Mouse (Mus musculus): ENCODE measurements at regions not wholly inside any gene's neighbourhood (a gene's known extent, or its start where the extent isn't known, plus 50 kb on each side); places are given as distances from the start of the nearest gene placed in this dataset.

- H3K4me3 ChIP-seq (replicated peaks; ENCODE audit: control insufficient read depth, low read depth, low read length) = no peak overlapping the region
- H3K4me1 ChIP-seq (ENCODE audit: control insufficient read depth, insufficient read depth, low read length) = no peaks in the 10 kb centered on the region
- 68% methylated on average over 7 of the region's 7 CpGs for WGBS
- TF ChIP-seq POLR2A (IDR thresholded peaks at IDR 0.05; ENCODE audit: borderline replicate concordance, control insufficient read depth, low read depth, low read length) (no peak), CTCF (IDR thresholded peaks at IDR 0.05; ENCODE audit: control insufficient read depth, insufficient read depth, low read length) (no peak)
- no peak overlapping the region for H3K27ac ChIP-seq (ENCODE audit: control insufficient read depth, insufficient read depth, low read depth, low read length, poor library complexity)
Measured at GRCm38 (mm10) chr12:12810943-12811342, 130.8 kb downstream of the Mycn start.

- Histone ChIP-seq H3K4me3 (replicated peaks; ENCODE audit: control insufficient read depth, low read depth, low read length) (no peak overlapping the region), H3K27ac (ENCODE audit: control insufficient read depth, insufficient read depth, low read depth, low read length, poor library complexity) (no peak overlapping the region), H3K4me1 (ENCODE audit: control insufficient read depth, insufficient read depth, low read length) (no peaks in the 10 kb centered on the region)
- WGBS = 27% methylated on average over 16 of the region's 16 CpGs
- TF ChIP-seq CTCF (IDR thresholded peaks at IDR 0.05; ENCODE audit: control insufficient read depth, insufficient read depth, low read length) (no peak), POLR2A (IDR thresholded peaks at IDR 0.05; ENCODE audit: borderline replicate concordance, control insufficient read depth, low read depth, low read length) (no peak)
Measured at GRCm38 (mm10) chr12:12810159-12810885, 131.4 kb downstream of the Mycn start.

- 79% methylated on average over 5 of the region's 5 CpGs for WGBS
- no peak for TF ChIP-seq POLR2A (IDR thresholded peaks at IDR 0.05; ENCODE audit: borderline replicate concordance, control insufficient read depth, low read depth, low read length)
- no peak for TF ChIP-seq CTCF (IDR thresholded peaks at IDR 0.05; ENCODE audit: control insufficient read depth, insufficient read depth, low read length)
- no peaks in the 10 kb centered on the region; the same call in 1 of the 2 replicates for H3K4me1 ChIP-seq (ENCODE audit: control insufficient read depth, insufficient read depth, low read length)
- no peak overlapping the region for H3K4me3 ChIP-seq (replicated peaks; ENCODE audit: control insufficient read depth, low read depth, low read length)
- no peak overlapping the region for H3K27ac ChIP-seq (ENCODE audit: control insufficient read depth, insufficient read depth, low read depth, low read length, poor library complexity)
Measured at GRCm38 (mm10) chr12:12808120-12808519, 133.6 kb downstream of the Mycn start.

- WGBS = 65% methylated on average over 2 of the region's 2 CpGs
- H3K4me1 ChIP-seq (ENCODE audit: control insufficient read depth, insufficient read depth, low read length) = no peaks in the 10 kb centered on the region; the same call in 1 of the 2 replicates
- TF ChIP-seq POLR2A (IDR thresholded peaks at IDR 0.05; ENCODE audit: borderline replicate concordance, control insufficient read depth, low read depth, low read length) (no peak), CTCF (IDR thresholded peaks at IDR 0.05; ENCODE audit: control insufficient read depth, insufficient read depth, low read length) (no peak)
- H3K4me3 ChIP-seq (replicated peaks; ENCODE audit: control insufficient read depth, low read depth, low read length) = no peak overlapping the region
- no peak overlapping the region for H3K27ac ChIP-seq (ENCODE audit: control insufficient read depth, insufficient read depth, low read depth, low read length, poor library complexity)
Measured at GRCm38 (mm10) chr12:12803602-12804001, 138.1 kb downstream of the Mycn start.

GRCm38 (mm10) chr12:12802396-12802795 lies 139.3 kb downstream of the Mycn start:
- 87% methylated on average over 11 of the region's 11 CpGs for WGBS
- TF ChIP-seq CTCF (IDR thresholded peaks at IDR 0.05; ENCODE audit: control insufficient read depth, insufficient read depth, low read length) (no peak), POLR2A (IDR thresholded peaks at IDR 0.05; ENCODE audit: borderline replicate concordance, control insufficient read depth, low read depth, low read length) (no peak)
- Histone ChIP-seq H3K4me1 (ENCODE audit: control insufficient read depth, insufficient read depth, low read length) (no peaks in the 10 kb centered on the region; the same call in 1 of the 2 replicates), H3K4me3 (replicated peaks; ENCODE audit: control insufficient read depth, low read depth, low read length) (no peak overlapping the region), H3K27ac (ENCODE audit: control insufficient read depth, insufficient read depth, low read depth, low read length, poor library complexity) (no peak overlapping the region)

GRCm38 (mm10) chr12:12801700-12802099 lies 140.0 kb downstream of the Mycn start:
- no peaks in the 10 kb centered on the region; the same call in 1 of the 2 replicates for H3K4me1 ChIP-seq (ENCODE audit: control insufficient read depth, insufficient read depth, low read length)
- no peak overlapping the region for H3K27ac ChIP-seq (ENCODE audit: control insufficient read depth, insufficient read depth, low read depth, low read length, poor library complexity)
- WGBS = 91% methylated on average over 11 of the region's 11 CpGs
- H3K4me3 ChIP-seq (replicated peaks; ENCODE audit: control insufficient read depth, low read depth, low read length) = no peak overlapping the region
- TF ChIP-seq POLR2A (IDR thresholded peaks at IDR 0.05; ENCODE audit: borderline replicate concordance, control insufficient read depth, low read depth, low read length) (no peak), CTCF (IDR thresholded peaks at IDR 0.05; ENCODE audit: control insufficient read depth, insufficient read depth, low read length) (no peak)

- TF ChIP-seq POLR2A (IDR thresholded peaks at IDR 0.05; ENCODE audit: borderline replicate concordance, control insufficient read depth, low read depth, low read length) (no peak), CTCF (IDR thresholded peaks at IDR 0.05; ENCODE audit: control insufficient read depth, insufficient read depth, low read length) (no peak)
- WGBS = 72% methylated on average over 6 of the region's 6 CpGs
- H3K27ac ChIP-seq (ENCODE audit: control insufficient read depth, insufficient read depth, low read depth, low read length, poor library complexity) = no peak overlapping the region
- no peak overlapping the region for H3K4me3 ChIP-seq (replicated peaks; ENCODE audit: control insufficient read depth, low read depth, low read length)
- H3K4me1 ChIP-seq (ENCODE audit: control insufficient read depth, insufficient read depth, low read length) = no peaks in the 10 kb centered on the region; the same call in 1 of the 2 replicates
Measured at GRCm38 (mm10) chr12:12800120-12800519, 141.6 kb downstream of the Mycn start.

- H3K4me1 ChIP-seq (ENCODE audit: control insufficient read depth, insufficient read depth, low read length) = no peaks in the 10 kb centered on the region
- no peak for TF ChIP-seq CTCF (IDR thresholded peaks at IDR 0.05; ENCODE audit: control insufficient read depth, insufficient read depth, low read length)
- H3K4me3 ChIP-seq (replicated peaks; ENCODE audit: control insufficient read depth, low read depth, low read length) = no peak overlapping the region
- 77% methylated on average over 6 of the region's 6 CpGs for WGBS
- H3K27ac ChIP-seq (ENCODE audit: control insufficient read depth, insufficient read depth, low read depth, low read length, poor library complexity) = no peak overlapping the region
Measured at GRCm38 (mm10) chr12:12789052-12789451, 152.7 kb downstream of the Mycn start.
